Mouse (Mus musculus) gastrocnemius, adult 2 months (tissue): ENCODE measurements around the gene Gcn1l1. TPM values are rescaled to one million over a fixed set of nuclear protein-coding genes. Genes with fewer than 3 reads are reported as not detected.
"Not testable (repeated sequence)": the region's sequence is repeated elsewhere in the genome, so short reads cannot be mapped to it uniquely, and the experiment has no call there.

Source experiments
- DNase-seq: peaks from one replicate; pipeline ENCODE4 v3.0.0; 2022
- H3K27ac ChIP-seq: fragments of 200-600 bp; 2 replicates; pipeline ENCODE4 v1.8.1; 2022; ENCODE audit warnings: mild to moderate bottlenecking
- H3K4me3 ChIP-seq: fragments of 200-600 bp; 2 replicates; pipeline ENCODE4 v1.8.1; 2022; ENCODE audit warnings: mild to moderate bottlenecking, moderate library complexity
- CTCF ChIP-seq: fragments of 200-600 bp; IDR thresholded peaks from 2 replicates; pipeline ENCODE4 v1.8.1; 2022; ENCODE audit warnings: antibody characterized with exemption, mild to moderate bottlenecking, moderate library complexity
- intact Hi-C: fragments of 180-260 bp; cut with DNase I; formaldehyde crosslinking; loops from one replicate; pipeline ENCODE4 v1.15.1; 2025
- long read RNA-seq, 2 experiments: library from polyadenylated mRNA; stranded (forward); transcript quantifications; one replicate each; pipeline ENCODE4 v2.0.0; 2021
- total RNA-seq, 2 experiments: library from RNA; stranded (reverse); gene quantifications; 2 replicates each; pipeline ENCODE4 v1.2.3; 2021

The Gcn1l1 gene
- total RNA-seq = 10 to 100 TPM; 31.3 to 31.9 TPM
- long read RNA-seq, experiment 1, full-length matches to known transcripts = 5 of 43 reads
- long read RNA-seq, experiment 1, partial matches to known transcripts = 31 of 43 reads
- long read RNA-seq, experiment 1, other reads (novel, unspliced or antisense) = 7 of 43 reads
- long read RNA-seq, experiment 2, full-length matches to known transcripts = 5 of 38 reads
- long read RNA-seq, experiment 2, partial matches to known transcripts = 30 of 38 reads
- long read RNA-seq, experiment 2, other reads (novel, unspliced or antisense) = 3 of 38 reads

DNA sequence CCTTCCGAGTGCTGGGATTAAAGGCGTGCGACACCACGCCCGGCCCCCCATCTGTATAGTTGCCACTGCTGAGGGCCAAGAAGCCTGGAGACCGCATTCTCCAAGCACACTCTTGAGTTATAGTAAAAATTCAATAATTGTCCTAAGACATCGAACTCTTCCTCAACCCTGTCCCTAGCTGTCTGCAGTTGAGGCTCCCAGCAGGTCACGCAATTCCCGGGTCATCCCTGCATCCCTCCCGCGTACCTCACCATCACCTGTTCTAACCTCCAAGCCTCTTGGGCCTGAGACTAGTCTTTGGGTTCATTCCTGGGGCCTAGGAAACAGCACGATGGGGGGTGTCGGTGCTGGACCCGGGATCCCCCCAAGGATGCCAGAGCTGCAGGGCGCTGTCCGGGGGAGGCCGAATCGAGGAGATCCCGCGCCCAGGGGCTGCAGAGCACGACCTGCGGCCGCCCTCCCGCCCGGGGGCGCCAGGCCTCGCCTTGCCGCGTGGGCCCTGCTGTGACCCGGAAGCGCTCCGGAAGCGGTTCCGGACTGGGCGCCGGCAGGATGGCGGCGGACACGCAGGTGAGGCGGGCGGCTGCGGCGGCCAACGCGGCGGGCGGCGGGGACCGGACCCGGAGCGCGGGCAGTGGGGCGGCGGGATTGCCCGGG lies at the start of gene Gcn1l1:
Gcn1l1 (plus strand) TSS at position 518 of the 657 bp plus-strand sequence.
- intact Hi-C loops = no loop called here
- Histone ChIP-seq H3K4me3 (peak within 1 kb of the TSS; percentile 84), H3K27ac (peak within 1 kb of the TSS; percentile 87)
- peak; percentile 90 for DNase-seq
- peak; percentile 62 for TF ChIP-seq CTCF

DNA sequence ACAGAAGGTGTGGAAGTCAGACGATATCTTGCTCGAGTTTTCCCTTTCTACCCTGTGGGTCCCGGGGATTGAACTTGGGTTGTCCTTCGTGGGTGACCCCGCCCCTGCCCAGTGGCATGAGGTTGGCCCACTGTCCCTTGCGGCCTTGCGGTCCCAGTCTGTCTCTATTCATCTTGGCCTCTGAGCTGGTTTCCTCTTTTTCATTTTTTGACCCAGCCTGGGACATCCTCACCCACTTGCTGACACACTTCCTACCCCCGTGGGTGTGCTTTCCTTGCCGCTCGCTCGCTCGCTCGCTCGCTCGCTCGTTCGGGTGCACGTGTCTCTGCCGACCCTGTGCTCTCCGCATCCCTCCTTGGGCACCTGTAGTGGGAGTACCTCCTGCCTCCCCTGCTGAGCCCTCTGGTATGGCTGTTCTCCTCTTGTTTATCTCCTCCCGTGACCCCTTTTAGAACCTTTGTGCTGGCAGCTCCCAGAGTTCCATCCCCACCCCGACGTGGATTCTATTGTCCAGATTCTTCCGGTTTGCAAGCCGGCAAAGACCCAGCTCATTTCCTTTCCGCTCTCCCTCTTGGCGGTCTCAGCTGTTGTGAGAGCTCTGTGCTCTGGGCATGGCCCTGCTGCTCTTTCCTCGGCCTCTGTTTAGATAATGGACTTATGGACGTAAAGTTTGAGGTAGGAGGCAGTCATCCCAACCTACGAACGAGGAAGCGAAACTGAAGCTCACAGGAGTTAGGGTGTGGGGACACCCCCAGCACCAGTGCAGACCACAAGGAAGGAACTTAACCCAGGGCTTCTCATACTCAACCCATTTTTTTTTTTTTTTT lies 48.8 kb upstream of the Gcn1l1 start:
- peak; percentile 59 for DNase-seq
- TF ChIP-seq CTCF = no peak
- peak overlapping the region; percentile 90 for H3K27ac ChIP-seq

DNA sequence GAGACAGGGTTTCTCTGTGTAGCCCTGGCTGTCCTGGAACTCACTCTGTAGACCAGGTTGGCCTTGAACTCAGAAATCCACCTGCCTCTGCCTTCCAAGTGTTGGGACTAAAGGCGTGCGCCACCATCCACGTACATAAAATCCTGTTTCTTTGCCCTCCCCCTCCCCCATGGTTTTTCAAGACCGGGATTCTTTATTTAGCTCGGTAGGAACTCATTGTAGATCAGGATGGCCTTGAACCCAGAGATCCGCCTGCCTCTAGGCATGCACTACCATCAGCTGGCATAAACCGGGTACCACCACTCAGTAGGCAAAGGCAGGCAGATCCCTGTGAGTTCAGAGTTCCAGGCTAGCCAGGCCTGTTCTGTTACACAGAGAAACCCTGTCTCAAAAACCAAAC lies 48.1 kb upstream of the Gcn1l1 start:
- intact Hi-C loops = no loop called here
- no peak for DNase-seq
- peak overlapping the region; percentile 90 for H3K27ac ChIP-seq

More for the DNA sequence above, 48.8 kb upstream of the Gcn1l1 start:
- H3K4me3 ChIP-seq = peak overlapping the region; percentile 58
- intact Hi-C loops = no loop called here

DNA sequence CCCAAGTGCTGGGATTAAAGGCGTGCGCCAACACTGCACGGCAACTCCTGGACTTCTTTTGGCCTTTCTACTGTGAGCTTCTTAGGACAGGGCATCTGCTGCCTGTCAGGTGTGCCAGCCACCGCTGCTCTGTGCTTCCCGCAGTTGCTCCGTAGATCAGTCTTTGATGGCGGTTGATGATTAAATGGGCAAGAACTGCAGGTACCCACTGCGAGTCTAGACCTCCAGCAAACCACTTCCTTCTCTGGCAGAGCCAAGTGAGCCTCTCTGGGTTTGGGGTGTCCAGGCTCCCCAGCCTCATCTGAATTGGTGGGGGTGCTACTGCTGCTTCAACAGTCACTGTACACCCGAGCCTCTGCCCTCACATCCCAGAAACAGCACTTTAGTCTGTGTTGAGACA lies 47.6 kb upstream of the Gcn1l1 start:
- intact Hi-C loops = no loop called here
- H3K4me3 ChIP-seq = no peak overlapping the region
- no peak for DNase-seq
- no peak for TF ChIP-seq CTCF
- peak overlapping the region; percentile 90 for H3K27ac ChIP-seq

More for the DNA sequence above, 48.1 kb upstream of the Gcn1l1 start:
- no peak for TF ChIP-seq CTCF
- peak overlapping the region; percentile 58 for H3K4me3 ChIP-seq

DNA sequence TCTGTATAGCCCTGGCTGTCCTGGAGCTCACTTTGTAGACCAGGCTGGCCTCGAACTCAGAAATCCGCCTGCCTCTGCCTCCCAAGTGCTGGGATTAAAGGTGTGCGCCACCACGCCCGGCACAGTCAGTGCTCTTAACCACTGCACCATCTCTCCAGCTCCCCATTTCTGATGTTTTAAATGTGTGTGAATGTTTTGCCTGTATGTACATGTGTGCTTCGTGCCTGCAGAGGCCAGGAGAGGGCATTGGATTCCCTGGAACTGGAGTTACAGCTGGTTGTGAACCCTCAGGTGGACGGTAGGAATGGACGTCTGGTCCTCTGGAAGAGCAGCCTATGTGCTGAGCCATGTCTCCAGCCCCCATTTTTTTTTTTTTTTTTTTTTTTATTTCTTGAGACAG lies 46.8 kb upstream of the Gcn1l1 start:
- H3K27ac ChIP-seq = 0 out of 2 replicates have a peak overlapping the region, but pooled peaks have one; percentile 13
- DNase-seq, intact Hi-C loops, H3K4me3 ChIP-seq: not testable (repeated sequence)

DNA sequence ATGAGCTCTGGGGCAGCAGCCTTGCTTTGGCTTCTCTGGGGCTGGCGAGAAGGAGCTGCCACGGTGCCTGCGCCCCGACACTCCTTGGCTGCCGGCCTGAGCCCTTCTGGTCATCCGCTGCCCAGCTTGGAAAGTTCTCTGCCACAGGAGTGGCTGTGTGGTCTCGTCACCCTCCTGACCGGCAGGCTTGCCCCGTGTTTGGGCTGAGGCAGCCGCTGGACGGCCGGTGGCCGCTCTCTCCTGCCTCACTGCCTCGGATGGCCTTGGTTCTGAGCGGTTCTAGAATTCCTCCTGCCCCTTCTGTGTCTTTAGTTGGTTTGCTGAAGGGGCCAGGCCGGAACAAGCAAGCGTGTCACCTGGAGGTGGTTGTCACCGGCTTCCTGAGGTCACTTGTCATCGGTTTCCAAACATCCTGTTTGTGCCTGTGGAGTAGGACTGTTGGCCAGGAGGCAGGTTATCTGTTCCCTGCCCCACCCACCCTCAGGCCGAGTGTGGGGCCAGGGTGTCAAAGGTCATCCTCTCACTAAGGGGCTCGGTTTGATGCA lies 44.7 kb upstream of the Gcn1l1 start:
- no peak for TF ChIP-seq CTCF
- H3K27ac ChIP-seq = peak overlapping the region; percentile 92
- peak overlapping the region; percentile 57 for H3K4me3 ChIP-seq
- DNase-seq = peak; percentile 76
- intact Hi-C loops = no loop called here

DNA sequence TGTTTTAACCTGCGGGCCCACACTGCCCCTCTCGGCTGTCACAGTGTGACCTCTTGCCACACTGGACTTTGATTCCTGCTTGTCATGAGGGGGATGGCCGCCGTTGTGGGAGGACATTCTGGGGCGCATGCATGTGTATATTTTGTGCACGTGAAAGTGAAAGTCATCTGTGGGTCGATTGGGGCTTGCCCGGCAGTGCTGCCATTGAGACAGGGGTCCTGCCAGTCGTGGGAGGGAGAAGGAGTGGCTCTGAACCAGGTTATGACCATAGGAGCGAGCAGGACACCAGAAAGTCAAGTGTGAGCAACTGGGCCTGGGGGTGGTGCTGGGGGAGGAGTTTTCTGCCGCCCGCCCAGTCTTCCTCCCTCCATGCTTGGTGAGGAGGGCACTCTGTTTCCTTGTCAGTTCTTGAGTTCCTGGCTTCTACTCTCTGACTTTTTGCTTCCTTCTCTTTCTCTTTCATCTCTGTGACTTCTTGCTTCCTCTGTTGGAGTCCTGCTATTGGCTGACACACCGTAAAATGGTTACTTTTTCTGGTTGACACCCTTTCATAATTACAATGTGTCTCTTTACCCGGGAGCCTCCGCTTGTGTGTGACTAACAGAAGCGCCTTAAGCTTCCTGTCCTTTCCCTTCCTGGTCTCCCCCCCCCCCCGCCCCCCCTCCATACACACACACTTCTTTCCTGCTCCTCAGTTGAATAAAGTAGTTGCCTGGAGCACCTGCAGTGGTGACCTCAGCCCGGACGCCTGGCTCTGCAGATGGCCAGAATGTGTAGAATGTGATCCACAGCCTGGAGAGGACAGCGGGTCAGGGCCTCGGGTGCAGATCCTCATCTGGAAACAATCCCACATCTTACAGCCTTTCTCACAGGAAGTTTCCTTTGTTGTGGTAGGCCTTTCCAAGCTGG lies 43.2 kb upstream of the Gcn1l1 start:
- intact Hi-C loops = no loop called here
- DNase-seq = peak; percentile 72
- peak overlapping the region; percentile 57 for H3K4me3 ChIP-seq

DNA sequence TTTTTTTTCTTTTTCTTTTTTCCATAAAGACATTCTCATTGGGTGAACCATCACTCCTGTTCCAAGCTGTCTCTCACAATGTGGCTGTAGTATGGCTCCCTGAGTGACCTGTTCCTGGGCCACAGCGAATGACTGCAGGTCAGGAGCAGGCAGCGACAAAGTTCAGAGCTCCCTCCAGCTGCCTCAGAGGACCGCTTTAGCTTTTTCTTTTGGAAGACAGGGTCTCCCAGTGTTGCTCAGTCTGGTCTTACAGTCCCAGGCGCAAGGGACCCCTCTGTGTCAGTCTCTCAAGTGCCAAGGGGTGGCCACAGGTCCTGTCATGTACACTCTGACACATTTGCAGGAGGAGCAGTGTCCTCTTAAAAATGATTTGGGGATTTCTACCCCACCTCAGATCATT lies 42.5 kb upstream of the Gcn1l1 start:
- no peak for TF ChIP-seq CTCF
- H3K27ac ChIP-seq = peak overlapping the region; percentile 92
- H3K4me3 ChIP-seq = peak overlapping the region; percentile 57
- DNase-seq = peak; percentile 13
- intact Hi-C loops = no loop called here

More for the DNA sequence above, 43.2 kb upstream of the Gcn1l1 start:
- TF ChIP-seq CTCF = no peak
- peak overlapping the region; percentile 92 for H3K27ac ChIP-seq

DNA sequence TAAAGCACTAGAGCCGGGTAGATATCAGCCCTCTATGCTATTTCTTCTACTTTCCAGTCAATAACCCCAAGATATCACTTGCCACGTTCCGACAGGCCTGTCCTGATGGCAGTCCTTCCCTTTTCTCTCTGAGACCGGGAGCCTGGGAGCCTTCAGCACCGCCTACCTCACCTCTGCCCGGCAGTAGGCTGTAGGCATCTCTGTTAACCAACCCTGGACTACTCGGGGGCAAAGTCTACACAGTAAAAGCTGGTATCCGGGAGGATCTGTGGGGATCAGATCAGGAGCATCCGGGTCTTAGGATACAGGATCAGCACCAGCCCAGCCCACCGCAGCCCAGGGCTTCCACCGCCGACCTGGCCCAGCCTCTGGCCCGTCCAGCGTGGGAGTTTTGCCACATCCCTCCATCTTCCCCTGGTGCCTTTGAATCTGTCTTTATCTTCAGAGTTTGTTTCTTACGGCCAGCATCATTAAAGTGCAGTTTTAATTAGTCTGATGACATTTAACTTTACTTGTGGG lies 42.0 kb upstream of the Gcn1l1 start:
- intact Hi-C loops = no loop called here
- peak overlapping the region; percentile 92 for H3K27ac ChIP-seq
- DNase-seq = peak; percentile 18
- no peak for TF ChIP-seq CTCF
- H3K4me3 ChIP-seq = peak overlapping the region; percentile 57

DNA sequence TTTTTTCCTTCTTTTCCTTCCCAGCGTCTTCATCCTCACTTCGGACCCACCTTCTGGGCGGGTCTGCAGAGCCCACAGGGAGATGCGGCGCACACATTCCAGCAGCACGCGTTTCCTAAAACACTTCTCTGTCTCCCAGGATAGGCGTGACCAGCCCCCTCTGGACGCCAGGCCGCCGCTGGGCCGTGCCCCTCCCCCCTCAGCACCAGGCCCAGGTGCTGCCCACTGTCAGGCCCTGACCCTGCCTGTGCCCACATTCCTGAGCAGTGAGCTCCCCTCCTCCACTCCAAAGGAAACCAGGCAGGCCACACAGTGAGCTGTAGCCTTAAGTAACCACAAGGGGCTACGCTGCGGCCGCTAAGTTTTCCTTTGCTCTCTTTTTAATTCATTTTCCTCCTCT lies 41.1 kb upstream of the Gcn1l1 start:
- H3K4me3 ChIP-seq = peak overlapping the region; percentile 39
- intact Hi-C loops = no loop called here

DNA sequence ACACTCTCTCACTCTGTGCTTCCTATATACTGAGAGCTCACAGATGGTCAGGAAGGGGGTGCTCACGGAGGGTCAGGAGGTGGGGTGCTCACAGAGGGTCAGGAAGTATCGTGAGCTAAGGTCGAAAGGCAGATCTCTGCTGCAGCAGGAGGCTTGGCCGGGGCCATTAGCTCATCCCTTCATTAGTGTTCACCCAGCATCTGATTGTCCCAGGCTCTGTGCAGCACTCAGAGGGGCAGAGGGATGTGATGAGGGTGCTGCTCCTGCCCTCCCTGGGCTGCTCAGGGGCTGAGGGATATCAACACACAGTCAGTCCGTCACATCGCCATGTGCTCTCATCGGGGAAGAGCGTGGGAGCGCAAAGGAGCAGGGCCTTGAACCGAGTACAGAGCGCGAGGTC lies 40.6 kb upstream of the Gcn1l1 start:
- H3K4me3 ChIP-seq = peak overlapping the region; percentile 39
- intact Hi-C loops = no loop called here
- no peak for TF ChIP-seq CTCF
- peak; percentile 17 for DNase-seq
- peak overlapping the region; percentile 92 for H3K27ac ChIP-seq

More for the DNA sequence above, 41.1 kb upstream of the Gcn1l1 start:
- TF ChIP-seq CTCF = peak; percentile 25; the same call in 1 of the 2 replicates
- DNase-seq = peak; percentile 59
- peak overlapping the region; percentile 92 for H3K27ac ChIP-seq

DNA sequence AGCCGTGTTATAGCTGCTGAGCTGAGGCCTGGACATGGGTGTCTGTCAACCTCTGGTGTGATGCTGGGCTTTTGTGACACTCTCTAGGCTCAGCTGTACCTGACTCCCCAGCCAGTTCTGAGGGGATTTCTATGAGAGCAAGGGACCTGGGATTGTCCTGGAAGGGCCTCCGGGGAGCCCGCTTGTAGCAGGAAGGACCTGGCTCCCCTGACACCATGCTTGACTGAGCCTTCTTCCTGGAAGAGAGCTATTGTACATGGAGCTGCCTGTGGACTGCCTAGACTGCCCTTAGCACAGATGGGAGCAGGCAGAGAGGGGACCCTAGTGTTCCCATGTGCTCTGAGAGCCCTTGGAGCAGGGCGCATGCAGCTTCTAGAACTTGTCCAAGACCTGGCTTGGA lies 39.6 kb upstream of the Gcn1l1 start:
- peak; percentile 12 for DNase-seq
- H3K4me3 ChIP-seq = no peak overlapping the region
- no peak for TF ChIP-seq CTCF
- peak overlapping the region; percentile 92 for H3K27ac ChIP-seq
- intact Hi-C loops = no loop called here
